Mouse (Mus musculus): ENCODE data around the gene Pde9a. TPM values are rescaled to one million over a fixed set of nuclear protein-coding genes. Genes with fewer than 3 reads are reported as not detected.

Gene Pde9a
- total and polyA plus RNA-seq, 3 experiments: 0.56 TPM; not detected in 2

- Histone ChIP-seq H3K9me3 (replicated peaks; ENCODE audit: insufficient read depth, low read length) (no peaks in the 10 kb centered on the region), H3K4me3 (ENCODE audit: control insufficient read depth in 1 of 2, insufficient read depth in 1 of 2, low read depth in 2 of 2, low read length in 2 of 2) (no peak overlapping the region), H3K9ac (ENCODE audit: control insufficient read depth, low read depth, low read length, poor library complexity, severe bottlenecking) (no peak overlapping the region), H3K79me2 (ENCODE audit: control insufficient read depth, insufficient read depth, low read length, poor library complexity) (no peaks in the 10 kb centered on the region), H3K27me3 (ENCODE audit: control insufficient read depth in 1 of 2, insufficient read depth in 2 of 2, low read length in 2 of 2) (peaks cover 0 to 3% of the 10 kb centered on the region in 2 experiments; a peak in 1 of 4 replicates), H3K4me1 (ENCODE audit: control insufficient read depth in 1 of 2, insufficient read depth in 2 of 2, low read length in 2 of 2) (no peaks in the 10 kb centered on the region), H3K27ac (ENCODE audit: control insufficient read depth, low read depth, low read length) (no peak overlapping the region), H3K36me3 (ENCODE audit: control insufficient read depth in 1 of 2, insufficient read depth in 2 of 2, low read length in 2 of 2) (no peaks in the 10 kb centered on the region)
- TF ChIP-seq MXI1 (IDR thresholded peaks at IDR 0.05; ENCODE audit: low read depth, low read length) (no peak), RAD21 (IDR thresholded peaks at IDR 0.05; ENCODE audit: low read depth, low read length) (no peak), NELFE (IDR thresholded peaks at IDR 0.05; ENCODE audit: low read depth, low read length) (no peak), CHD2 (IDR thresholded peaks at IDR 0.05; ENCODE audit: low read length) (no peak)
- no peak for DNase-seq (ENCODE audit: low read depth, low spot score)
These were observed 14.3 kb downstream of the Pde9a start for GRCm38 (mm10) chr17:31400294-31400693.

- no peak overlapping the region for H3K27ac ChIP-seq (ENCODE audit: control insufficient read depth, low read depth, low read length)
- no peaks in the 10 kb centered on the region for H3K79me2 ChIP-seq (ENCODE audit: control insufficient read depth, insufficient read depth, low read length, poor library complexity)
- H3K27me3 ChIP-seq (ENCODE audit: control insufficient read depth in 1 of 2, insufficient read depth in 2 of 2, low read length in 2 of 2): peaks cover 0 to 3% of the 10 kb centered on the region in 2 experiments; a peak in 1 of 4 replicates
- no peaks in the 10 kb centered on the region for H3K36me3 ChIP-seq (ENCODE audit: control insufficient read depth in 1 of 2, insufficient read depth in 2 of 2, low read length in 2 of 2)
- no peak overlapping the region for H3K4me3 ChIP-seq (ENCODE audit: control insufficient read depth in 1 of 2, insufficient read depth in 1 of 2, low read depth in 2 of 2, low read length in 2 of 2)
- H3K4me1 ChIP-seq (ENCODE audit: control insufficient read depth in 1 of 2, insufficient read depth in 2 of 2, low read length in 2 of 2): no peaks in the 10 kb centered on the region
- H3K9ac ChIP-seq (ENCODE audit: control insufficient read depth, low read depth, low read length, poor library complexity, severe bottlenecking): no peak overlapping the region
- TF ChIP-seq MYC (IDR thresholded peaks at IDR 0.05; ENCODE audit: low read depth, low read length): no peak
- TF ChIP-seq KAT2A (conservative IDR thresholded peaks at IDR 0.05; ENCODE audit: low read depth, low read length): no peak
- no peak for TF ChIP-seq BHLHE40 (IDR thresholded peaks at IDR 0.05; ENCODE audit: borderline replicate concordance, low read depth, low read length)
- no peak for TF ChIP-seq POLR2AphosphoS2 (IDR thresholded peaks at IDR 0.05; ENCODE audit: low read length)
- DNase-seq (ENCODE audit: low read depth, low spot score): no peak
- H3K9me3 ChIP-seq (replicated peaks; ENCODE audit: insufficient read depth, low read length): no peaks in the 10 kb centered on the region
These were observed 15.2 kb downstream of the Pde9a start for GRCm38 (mm10) chr17:31401160-31401559.

- Histone ChIP-seq H3K9me3 (replicated peaks; ENCODE audit: insufficient read depth, low read length) (no peaks in the 10 kb centered on the region), H3K36me3 (ENCODE audit: control insufficient read depth in 1 of 2, insufficient read depth in 2 of 2, low read length in 2 of 2) (no peaks in the 10 kb centered on the region), H3K27me3 (ENCODE audit: control insufficient read depth in 1 of 2, insufficient read depth in 2 of 2, low read length in 2 of 2) (no peaks in the 10 kb centered on the region; a peak in 1 of 4 replicates), H3K9ac (ENCODE audit: control insufficient read depth, low read depth, low read length, poor library complexity, severe bottlenecking) (no peak overlapping the region), H3K79me2 (ENCODE audit: control insufficient read depth, insufficient read depth, low read length, poor library complexity) (no peaks in the 10 kb centered on the region), H3K4me1 (ENCODE audit: control insufficient read depth in 1 of 2, insufficient read depth in 2 of 2, low read length in 2 of 2) (no peaks in the 10 kb centered on the region), H3K4me3 (ENCODE audit: control insufficient read depth in 1 of 2, insufficient read depth in 1 of 2, low read depth in 2 of 2, low read length in 2 of 2) (no peak overlapping the region), H3K27ac (ENCODE audit: control insufficient read depth, low read depth, low read length) (no peak overlapping the region)
- DNase-seq (ENCODE audit: low read depth, low spot score): no peak
- TF ChIP-seq RCOR1 (IDR thresholded peaks at IDR 0.05; ENCODE audit: low read depth, low read length) (no peak), MXI1 (IDR thresholded peaks at IDR 0.05; ENCODE audit: low read depth, low read length) (no peak), E2F4 (IDR thresholded peaks at IDR 0.05; ENCODE audit: borderline replicate concordance, low read depth, low read length) (no peak), MAX (IDR thresholded peaks at IDR 0.05; ENCODE audit: low read length) (no peak), POLR2A (IDR thresholded peaks at IDR 0.05; ENCODE audit: control insufficient read depth in 1 of 2, insufficient read depth in 1 of 2, low read depth in 1 of 2, low read length in 2 of 2, poor library complexity in 1 of 2) (no peak), HCFC1 (IDR thresholded peaks at IDR 0.05; ENCODE audit: low read depth, low read length) (no peak), ZNF384 (IDR thresholded peaks at IDR 0.05; ENCODE audit: low read depth, low read length) (no peak), ZC3H11A (IDR thresholded peaks at IDR 0.05; ENCODE audit: low read depth, low read length) (no peak), SIN3A (IDR thresholded peaks at IDR 0.05; ENCODE audit: low read length) (no peak), MAZ (IDR thresholded peaks at IDR 0.05; ENCODE audit: low read depth, low read length) (no peak), GABPA (IDR thresholded peaks at IDR 0.05; ENCODE audit: low read depth, low read length) (no peak), ZMIZ1 (IDR thresholded peaks at IDR 0.05; ENCODE audit: low read depth, low read length) (no peak), MAFK (IDR thresholded peaks at IDR 0.05; ENCODE audit: borderline replicate concordance, low read depth, low read length) (no peak), POLR2AphosphoS5 (IDR thresholded peaks at IDR 0.05; ENCODE audit: borderline replicate concordance, low read depth, low read length) (no peak), KAT2A (conservative IDR thresholded peaks at IDR 0.05; ENCODE audit: low read depth, low read length) (no peak), MYB (IDR thresholded peaks at IDR 0.05; ENCODE audit: low read depth, low read length) (no peak), CTCF (IDR thresholded peaks at IDR 0.05 in 2 of 3, conservative IDR thresholded peaks at IDR 0.05 in 1 of 3; ENCODE audit: control insufficient read depth in 1 of 3, insufficient read depth in 1 of 3, low read depth in 2 of 3, low read length in 3 of 3, poor library complexity in 1 of 3, severe bottlenecking in 1 of 3) (no peak), USF1 (IDR thresholded peaks at IDR 0.05; ENCODE audit: low read depth, low read length) (no peak)
These were observed 16.7 kb downstream of the Pde9a start for GRCm38 (mm10) chr17:31402713-31403112.
